Mouse (Mus musculus): ENCODE results near the gene Rsph1.

DNA sequence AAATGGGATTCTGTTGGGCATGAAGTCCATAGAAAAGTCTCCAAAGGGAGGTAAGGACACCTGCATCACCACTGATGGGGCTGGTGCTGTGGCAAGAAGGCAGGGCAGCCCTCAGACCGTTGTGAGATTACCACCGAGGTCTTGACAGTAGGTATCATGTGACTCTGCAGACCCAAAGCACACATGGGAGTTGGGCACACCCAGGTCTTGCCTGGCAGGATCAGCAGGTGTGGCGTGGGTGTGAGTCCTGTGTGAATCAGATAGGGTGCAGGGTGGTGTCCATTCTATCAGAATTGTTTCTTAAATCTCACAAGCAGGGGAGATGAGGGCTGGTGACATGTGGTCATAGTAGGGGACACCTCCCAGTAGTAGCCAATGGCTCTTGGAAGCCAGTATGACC, 39.8 kb upstream of the Rsph1 start:
- no peak for TF ChIP-seq CTCF (IDR thresholded peaks at IDR 0.05; ENCODE audit: low read depth, low read length)
- no peak for TF ChIP-seq POLR2A (IDR thresholded peaks at IDR 0.05; ENCODE audit: extremely low read depth, insufficient read depth, low read length)

Measured in liver, adult 2 months (tissue).